Mouse (Mus musculus) midbrain, embryonic 14.5 days (tissue): ENCODE data around the gene Lhx1. TPM values are rescaled to one million over a fixed set of nuclear protein-coding genes. Genes with fewer than 3 reads are reported as not detected.

Source experiments
- ATAC-seq: fragments of 200-750 bp; cut with Nextera tagmentation; 2 replicates; pipeline ENCODE4 v1.8.0; 2017; ENCODE audit warnings: moderate number of reproducible peaks, moderate library complexity; ENCODE audit not compliant: low FRiP score, low TSS enrichment
- DNase-seq: peaks from one replicate; pipeline ENCODE4 v3.0.0-alpha.2; 2015
- H3K27ac ChIP-seq: fragments of 300-500 bp; sonication (generic); replicated peaks from 2 replicates; pipeline ENCODE4 v1.5.1; 2014; ENCODE audit warnings: mild to moderate bottlenecking, low read depth, low read length, moderate library complexity
- H3K27me3 ChIP-seq: fragments of 300-500 bp; sonication (generic); 2 replicates; pipeline ENCODE4 v1.6.1; 2014; ENCODE audit warnings: low read length, control low read depth, mixed read lengths; ENCODE audit not compliant: control insufficient read depth, insufficient read depth
- H3K36me3 ChIP-seq: fragments of 300-500 bp; sonication (generic); 2 replicates; pipeline ENCODE4 v1.6.1; 2014; ENCODE audit warnings: low read length, control low read depth; ENCODE audit not compliant: control insufficient read depth, insufficient read depth
- H3K4me1 ChIP-seq: fragments of 300-500 bp; sonication (generic); 2 replicates; pipeline ENCODE4 v1.6.1; 2014; ENCODE audit warnings: mild to moderate bottlenecking, antibody characterized with exemption, low read length, control low read depth; ENCODE audit not compliant: control insufficient read depth, insufficient read depth
- H3K4me2 ChIP-seq: fragments of 300-500 bp; sonication (generic); 2 replicates; pipeline ENCODE4 v1.6.1; 2014; ENCODE audit warnings: mild to moderate bottlenecking, low read length, moderate library complexity
- H3K4me3 ChIP-seq: fragments of 300-500 bp; sonication (generic); replicated peaks from 2 replicates; pipeline ENCODE4 v1.5.1; 2014; ENCODE audit warnings: low read depth, low read length
- H3K9ac ChIP-seq: fragments of 300-500 bp; sonication (generic); replicated peaks from 2 replicates; pipeline ENCODE4 v1.6.1; 2014; ENCODE audit warnings: mild to moderate bottlenecking, low read length, moderate library complexity
- H3K9me3 ChIP-seq: fragments of 300-500 bp; sonication (generic); 2 replicates; pipeline ENCODE4 v1.6.1; 2016; ENCODE audit warnings: low read length, control low read depth, mixed read lengths; ENCODE audit not compliant: control insufficient read depth
- WGBS: fragments of 180-500 bp; shearing (Covaris S2); extraction: QIAGEN DNeasy Blood & Tissue Kit; methylation state at CpG from one replicate; pipeline ENCODE4 v1.1.7; 2014; 5-methylcytosine and 5-hydroxymethylcytosine counted together
- polyA plus RNA-seq: library from polyadenylated mRNA; unstranded; fragments of >200 nt; fragmentation: Nextera tagmentation; extraction: Ambion mirVana; gene quantifications from 2 replicates; pipeline ENCODE4 v1.2.1, GENCODE M21; 2014

Lhx1 gene
- polyA plus RNA-seq, 1 experiment from 2014 or later: 53.0 TPM

GRCm38 (mm10) chr11:84523321-84523831 is 2.0 kb downstream of the Lhx1 start:
- Histone ChIP-seq H3K4me1 (no peaks in the 10 kb centered on the region; the same call in 1 of the 2 replicates), H3K36me3 (peaks cover 21% of the 10 kb centered on the region), H3K9ac (peak overlapping the region; percentile 66), H3K27ac (peak overlapping the region; percentile 87), H3K27me3 (peaks cover 86% of the 10 kb centered on the region), H3K9me3 (no peaks in the 10 kb centered on the region), H3K4me3 (peak overlapping the region; percentile 57), H3K4me2 (peak overlapping the region; percentile 71)
- ATAC-seq: no peak
- under 1% methylated on average over 16 of the region's 16 CpGs for WGBS
- peak; percentile 50 for DNase-seq

DNA sequence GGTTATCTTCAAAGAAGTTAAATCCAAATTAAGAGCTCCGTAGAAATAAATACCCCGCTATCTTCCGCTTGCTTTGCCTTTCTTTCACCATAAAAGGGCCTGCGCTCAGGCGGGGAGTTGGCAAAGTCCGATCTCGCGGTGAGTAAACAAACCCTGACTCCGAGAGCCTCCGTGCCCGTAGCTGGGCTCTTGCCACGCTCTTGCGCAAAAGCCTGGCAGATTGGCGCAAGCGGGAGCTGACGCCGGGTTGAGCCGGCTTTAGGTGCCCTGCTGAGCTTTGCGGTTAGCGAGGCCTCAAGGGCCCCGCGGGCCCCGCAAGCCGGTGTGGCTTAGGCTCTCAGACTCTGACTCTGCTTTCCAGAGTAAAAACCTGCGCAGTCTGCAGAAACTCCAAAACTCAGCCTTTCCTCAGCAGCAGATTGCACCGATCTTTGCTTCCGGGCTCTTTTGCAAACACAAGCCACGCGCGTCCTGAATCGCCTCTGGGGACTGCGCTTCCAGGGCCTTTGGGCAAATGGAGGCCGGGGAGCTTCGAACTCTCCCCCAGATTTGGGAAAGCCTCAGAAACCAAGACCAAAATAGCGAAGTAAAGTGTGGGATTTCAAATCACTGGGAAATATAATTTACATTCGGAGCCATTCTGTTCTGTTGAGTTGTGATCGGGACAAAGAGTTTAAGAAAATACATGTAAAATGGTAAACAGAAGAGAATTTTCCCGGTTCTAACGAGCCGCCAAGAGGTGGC is 2.6 kb downstream of the Lhx1 start:
- WGBS: under 1% methylated on average over 40 of the region's 40 CpGs
- H3K9ac ChIP-seq: peak overlapping the region; percentile 66
- H3K27me3 ChIP-seq: peaks cover 81% of the 10 kb centered on the region
- DNase-seq: peak; percentile 70
- H3K27ac ChIP-seq: peak overlapping the region; percentile 87
- H3K36me3 ChIP-seq: peaks cover 21% of the 10 kb centered on the region
- H3K4me1 ChIP-seq: no peaks in the 10 kb centered on the region; the same call in 1 of the 2 replicates
- peak overlapping the region; percentile 57 for H3K4me3 ChIP-seq
- H3K4me2 ChIP-seq: peak overlapping the region; percentile 71
- ATAC-seq: no peak
- H3K9me3 ChIP-seq: no peaks in the 10 kb centered on the region

DNA sequence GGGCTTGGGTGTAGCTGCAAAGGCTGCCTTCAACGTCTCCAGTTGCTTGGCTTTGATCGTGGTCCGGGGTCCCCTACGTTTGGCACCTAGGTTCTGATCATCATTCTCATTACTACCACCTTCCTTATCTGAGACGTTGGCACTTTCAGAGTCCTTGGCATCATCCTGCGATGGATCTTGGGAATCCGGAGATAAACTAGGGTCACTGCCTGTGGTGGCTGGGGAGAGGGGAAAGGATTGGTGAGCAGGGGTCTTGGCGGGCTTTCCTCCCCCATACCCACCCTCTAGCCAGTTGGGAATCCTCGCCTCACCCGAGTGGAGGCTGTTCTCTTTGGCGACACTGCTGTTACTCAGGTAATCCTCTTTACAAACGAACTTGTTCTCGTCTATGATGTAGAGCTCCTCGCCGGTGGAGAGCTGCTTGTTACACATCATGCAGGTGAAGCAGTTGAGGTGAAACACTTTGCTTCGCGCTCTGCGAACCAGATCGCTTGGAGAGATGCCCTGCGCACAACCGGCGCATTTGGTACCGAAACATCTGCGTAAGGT is 3.5 kb downstream of the Lhx1 start:
- ATAC-seq (no peak), DNase-seq (peak; percentile 41)
- Histone ChIP-seq H3K27me3 (peaks cover 71% of the 10 kb centered on the region), H3K4me2 (peak overlapping the region; percentile 71), H3K4me1 (no peaks in the 10 kb centered on the region; the same call in 1 of the 2 replicates), H3K27ac (peak overlapping the region; percentile 87), H3K9ac (peak overlapping the region; percentile 66), H3K36me3 (peaks cover 21% of the 10 kb centered on the region), H3K9me3 (no peaks in the 10 kb centered on the region), H3K4me3 (peak overlapping the region; percentile 57)
- WGBS: 2% methylated on average over 24 of the region's 24 CpGs

DNA sequence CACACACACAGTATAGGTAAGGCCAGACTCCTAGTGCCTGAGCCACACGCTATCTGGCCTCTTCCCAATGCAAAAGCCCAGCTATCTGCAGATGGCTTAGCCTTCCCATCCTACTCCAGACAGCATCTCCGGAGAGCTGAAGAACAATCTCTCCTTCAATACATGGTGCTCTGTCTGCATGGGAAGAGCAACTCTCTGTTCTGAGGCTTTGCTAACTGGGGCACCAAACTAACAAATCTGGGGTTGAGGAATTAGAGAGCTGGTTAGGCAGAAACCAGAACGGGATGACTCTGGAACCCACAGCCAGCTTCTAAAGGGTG is 4.3 kb downstream of the Lhx1 start:
- DNase-seq (peak; percentile 31), ATAC-seq (no peak)
- H3K4me1 ChIP-seq: no peaks in the 10 kb centered on the region; the same call in 1 of the 2 replicates
- H3K27ac ChIP-seq: peak overlapping the region; percentile 87
- no peaks in the 10 kb centered on the region for H3K9me3 ChIP-seq
- peaks cover 63% of the 10 kb centered on the region for H3K27me3 ChIP-seq
- H3K4me3 ChIP-seq: peak overlapping the region; percentile 57
- peak overlapping the region; percentile 71 for H3K4me2 ChIP-seq
- 4% methylated on average over 3 of the region's 3 CpGs for WGBS
- H3K9ac ChIP-seq: peak overlapping the region; percentile 66
- H3K36me3 ChIP-seq: peaks cover 21% of the 10 kb centered on the region

GRCm38 (mm10) chr11:84520269-84521070 is 4.9 kb downstream of the Lhx1 start:
- under 1% methylated on average over 31 of the region's 31 CpGs for WGBS
- peak overlapping the region; percentile 87 for H3K27ac ChIP-seq
- peak overlapping the region; percentile 57 for H3K4me3 ChIP-seq
- H3K36me3 ChIP-seq: peaks cover 21% of the 10 kb centered on the region
- ATAC-seq: no peak
- no peaks in the 10 kb centered on the region; the same call in 1 of the 2 replicates for H3K4me1 ChIP-seq
- peak overlapping the region; percentile 71 for H3K4me2 ChIP-seq
- peak; percentile 48 for DNase-seq
- H3K27me3 ChIP-seq: peaks cover 60% of the 10 kb centered on the region
- H3K9me3 ChIP-seq: no peaks in the 10 kb centered on the region
- peak overlapping the region; percentile 66 for H3K9ac ChIP-seq

- peak; percentile 52 for DNase-seq
- H3K4me1 ChIP-seq: no peaks in the 10 kb centered on the region
- 3% methylated on average over 34 of the region's 34 CpGs for WGBS
- H3K36me3 ChIP-seq: peaks cover 21% of the 10 kb centered on the region
- peaks cover 63% of the 10 kb centered on the region for H3K27me3 ChIP-seq
- ATAC-seq: no peak
- H3K9ac ChIP-seq: peak overlapping the region; percentile 66
- peak overlapping the region; percentile 57 for H3K4me3 ChIP-seq
- peak overlapping the region; percentile 87 for H3K27ac ChIP-seq
- H3K4me2 ChIP-seq: peak overlapping the region; percentile 71
- H3K9me3 ChIP-seq: no peaks in the 10 kb centered on the region
Observed at GRCm38 (mm10) chr11:84519576-84520268, 5.6 kb downstream of the Lhx1 start.

DNA sequence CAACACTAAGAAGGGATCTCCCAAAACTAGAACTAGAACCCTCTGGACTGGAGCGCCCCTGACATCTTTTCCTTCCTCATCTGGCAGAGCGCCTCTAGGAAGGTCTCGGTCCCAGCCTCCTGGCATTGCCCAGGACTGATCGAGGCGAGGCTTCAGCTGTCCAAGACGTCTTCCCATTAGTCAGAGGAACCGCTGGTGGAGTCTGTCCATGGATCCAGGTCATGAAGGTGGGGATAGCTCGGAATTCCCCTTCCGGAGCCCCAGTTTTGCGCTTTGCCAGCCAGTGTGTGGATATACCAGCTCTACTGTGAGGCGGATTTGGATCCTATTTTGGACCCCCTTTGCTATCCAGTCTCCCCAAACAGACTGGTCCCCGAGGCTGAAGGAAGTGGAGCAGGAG is 6.3 kb downstream of the Lhx1 start:
- ATAC-seq: no peak
- peak overlapping the region; percentile 57 for H3K4me3 ChIP-seq
- H3K4me2 ChIP-seq: peak overlapping the region; percentile 71
- peaks cover 59% of the 10 kb centered on the region for H3K27me3 ChIP-seq
- H3K36me3 ChIP-seq: peaks cover 21% of the 10 kb centered on the region
- H3K4me1 ChIP-seq: peaks cover 3% of the 10 kb centered on the region
- H3K27ac ChIP-seq: peak overlapping the region; percentile 87
- DNase-seq: peak; percentile 52
- H3K9me3 ChIP-seq: no peaks in the 10 kb centered on the region
- WGBS: 11% methylated on average over 12 of the region's 12 CpGs
- H3K9ac ChIP-seq: peak overlapping the region; percentile 66

- Histone ChIP-seq H3K27me3 (peaks cover 56% of the 10 kb centered on the region), H3K27ac (peak overlapping the region; percentile 87; the same call in 1 of the 2 replicates), H3K4me3 (peak overlapping the region; percentile 57), H3K4me1 (peaks cover 6% of the 10 kb centered on the region), H3K4me2 (peak overlapping the region; percentile 71), H3K9ac (peak overlapping the region; percentile 66), H3K36me3 (peaks cover 21% of the 10 kb centered on the region), H3K9me3 (no peaks in the 10 kb centered on the region)
- DNase-seq: peak; percentile 28
- ATAC-seq: no peak
- 22% methylated on average over 5 of the region's 5 CpGs for WGBS
Observed at GRCm38 (mm10) chr11:84518261-84518660, 7.1 kb downstream of the Lhx1 start.
